Mouse (Mus musculus): ENCODE results near the gene Olfr922. TPM values are rescaled to one million over a fixed set of nuclear protein-coding genes. Genes with fewer than 3 reads are reported as not detected.

Gene Olfr922
- not detected for total RNA-seq (2021)

DNA sequence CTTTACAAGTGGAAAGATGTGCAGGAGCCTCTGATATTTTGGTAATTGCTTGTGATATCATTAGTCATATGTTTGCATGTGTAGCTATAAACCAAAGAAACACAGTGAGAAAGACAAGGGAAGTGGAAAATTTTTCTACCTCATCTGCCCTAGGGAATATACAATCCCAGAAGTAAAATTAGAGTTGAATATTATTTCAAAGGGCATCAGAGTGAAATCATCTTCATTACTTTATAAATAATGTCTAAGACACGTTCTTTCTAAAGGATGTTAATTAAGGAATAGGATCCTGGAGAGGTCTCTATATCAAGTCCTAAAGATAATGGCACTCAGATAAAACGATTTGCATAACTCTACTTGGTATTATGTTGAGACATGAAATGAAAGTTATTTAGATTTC is at the start of gene Olfr922:
TSS of gene Olfr922 (plus strand) at position 301 of the 400 bp plus-strand sequence.
- no peak for DNase-seq

DNA sequence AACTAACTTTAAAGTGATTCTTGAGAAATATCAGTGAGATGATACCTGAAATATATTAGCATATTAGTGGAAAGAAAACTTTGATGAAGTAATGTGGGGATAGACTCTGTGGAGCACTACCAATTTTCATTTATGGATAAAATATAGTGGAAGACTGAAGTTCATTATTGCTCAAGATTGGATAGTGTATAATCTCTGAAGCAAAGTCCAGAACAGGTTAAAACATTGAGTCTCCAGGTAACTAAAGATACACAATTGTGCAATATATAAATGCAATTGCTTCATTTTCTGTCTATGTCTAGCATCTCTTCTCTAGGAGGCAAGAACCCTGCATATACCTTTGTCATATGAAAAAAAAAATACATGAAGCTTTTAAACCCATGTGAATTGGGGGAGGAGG is 41.6 kb upstream of the Olfr922 start, which contains the start of gene Olfr921:
TSS of gene Olfr921 (plus strand) at position 301 of the 400 bp plus-strand sequence.
- no peak for DNase-seq

DNA sequence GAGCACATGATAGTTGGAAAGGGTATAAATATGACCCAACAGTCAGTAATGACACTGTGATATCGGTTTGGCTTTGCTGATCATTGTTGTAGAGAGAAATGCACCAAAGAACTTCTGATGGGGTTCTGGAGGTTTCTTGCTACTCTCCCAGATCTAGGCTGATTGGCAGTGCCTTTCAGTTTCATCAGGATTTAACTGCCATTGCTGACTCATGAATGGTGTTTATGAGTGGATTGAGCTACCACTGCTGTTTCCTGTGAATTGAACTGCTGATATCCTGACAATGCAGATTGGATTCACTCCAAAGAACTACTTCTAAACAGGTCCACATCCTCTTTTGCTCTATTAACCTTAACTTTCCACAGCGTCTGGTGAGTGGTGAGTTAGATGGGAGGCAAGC is 21.7 kb upstream of the Olfr922 start:
- no peak for DNase-seq

DNA sequence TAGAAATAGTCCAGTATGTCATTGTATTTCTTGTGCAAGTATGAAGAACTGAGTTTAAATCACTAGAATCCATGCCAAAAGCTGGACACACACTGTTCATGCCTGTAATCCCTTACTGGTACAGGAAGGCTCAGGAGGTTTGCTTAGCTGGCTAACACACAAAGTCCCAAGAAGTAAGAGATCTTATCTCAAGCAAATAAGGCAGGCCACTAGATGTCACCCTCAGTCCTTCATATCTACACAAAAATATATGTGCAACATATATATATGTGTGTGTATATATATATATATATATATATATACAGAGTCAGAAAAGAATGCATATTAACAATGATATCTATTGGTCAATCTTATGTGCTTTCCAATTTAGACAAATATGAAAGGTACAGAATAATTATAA is 8.7 kb upstream of the Olfr922 start:
- DNase-seq, result no peak

DNA sequence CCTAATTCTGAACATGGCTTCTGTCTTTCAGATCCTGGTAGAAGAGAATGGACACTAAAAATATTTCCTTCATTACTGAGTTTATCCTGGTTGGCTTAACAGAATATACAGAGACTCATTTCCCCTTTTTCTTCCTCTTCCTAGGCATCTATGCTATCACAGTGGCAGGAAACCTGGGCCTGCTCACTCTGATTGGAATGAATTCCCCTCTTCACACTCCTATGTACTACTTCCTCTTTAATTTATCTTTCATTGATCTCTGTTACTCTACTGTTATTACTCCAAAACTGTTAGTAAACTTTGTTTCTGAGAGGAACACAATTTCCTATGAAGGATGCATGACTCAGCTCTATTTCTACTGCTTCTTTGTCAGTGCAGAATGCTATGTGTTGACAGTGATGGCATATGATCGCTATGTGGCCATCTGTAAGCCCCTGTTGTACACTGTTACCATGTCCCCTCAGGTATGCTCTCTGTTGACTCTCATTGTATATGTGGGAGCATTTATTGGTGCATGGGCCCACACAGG is 1.1 kb downstream of the Olfr922 start:
- no peak for DNase-seq

DNA sequence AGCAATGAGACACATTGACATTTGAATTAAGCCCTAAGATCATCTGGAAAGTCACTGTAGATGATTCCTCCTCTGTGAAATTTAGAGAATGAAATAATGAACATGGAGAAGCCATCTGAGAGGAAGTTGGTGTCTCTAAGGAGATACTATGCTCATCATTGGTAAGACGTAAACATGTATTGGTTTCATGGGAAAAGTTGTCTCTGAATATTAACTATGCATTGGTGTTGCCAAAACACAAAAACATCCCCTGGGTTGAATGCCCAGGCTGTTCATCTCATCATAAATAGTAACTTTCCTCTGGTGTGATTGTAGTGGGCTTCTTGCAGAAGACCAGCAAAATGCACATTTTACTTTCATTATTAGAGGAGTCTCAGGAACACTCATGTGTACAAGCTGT is 11.8 kb downstream of the Olfr922 start, which contains the start of gene Olfr923:
TSS of gene Olfr923 (plus strand) at position 301 of the 400 bp plus-strand sequence.
- DNase-seq, result no peak

DNA sequence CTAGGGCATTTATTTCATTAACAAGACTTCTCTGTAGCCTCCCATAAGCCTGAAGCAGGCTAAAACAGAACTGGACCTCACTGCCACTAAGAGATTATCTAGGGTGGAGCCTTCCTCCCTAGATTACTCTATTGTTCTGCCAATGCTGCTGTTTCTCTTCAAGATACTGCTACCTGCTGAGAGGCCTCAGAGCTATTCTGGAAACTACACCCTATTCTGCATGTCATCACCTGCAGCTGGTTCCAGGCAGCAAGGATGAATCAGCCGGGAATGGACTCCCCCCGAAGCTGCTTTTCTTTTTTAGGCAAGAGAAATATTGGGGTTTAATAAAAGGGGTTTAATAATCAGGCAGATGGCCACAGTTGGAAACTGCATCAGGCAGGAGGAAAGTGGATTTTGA is 18.6 kb downstream of the Olfr922 start:
- DNase-seq, result no peak

DNA sequence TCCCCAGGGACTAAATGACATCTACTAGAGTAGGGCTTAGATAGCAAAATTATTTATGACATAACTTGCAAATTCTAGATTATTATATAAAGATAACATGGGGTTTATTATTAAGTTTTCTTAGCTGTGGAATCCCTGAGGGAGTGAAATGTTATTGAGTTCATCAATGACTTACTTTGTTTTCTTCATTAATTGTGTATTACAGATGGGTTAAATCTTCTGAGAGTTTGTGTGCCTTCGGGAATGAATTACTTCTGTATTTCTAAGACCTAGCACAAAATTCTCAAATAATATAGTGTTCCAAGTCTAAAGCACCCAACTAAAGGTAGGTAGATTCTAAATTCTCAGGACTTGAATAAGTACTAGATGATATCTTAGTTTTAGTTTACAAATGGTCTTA is 29.7 kb downstream of the Olfr922 start, which contains the start of gene Olfr924:
TSS of gene Olfr924 (plus strand) at position 301 of the 400 bp plus-strand sequence.
- DNase-seq, result no peak

DNA sequence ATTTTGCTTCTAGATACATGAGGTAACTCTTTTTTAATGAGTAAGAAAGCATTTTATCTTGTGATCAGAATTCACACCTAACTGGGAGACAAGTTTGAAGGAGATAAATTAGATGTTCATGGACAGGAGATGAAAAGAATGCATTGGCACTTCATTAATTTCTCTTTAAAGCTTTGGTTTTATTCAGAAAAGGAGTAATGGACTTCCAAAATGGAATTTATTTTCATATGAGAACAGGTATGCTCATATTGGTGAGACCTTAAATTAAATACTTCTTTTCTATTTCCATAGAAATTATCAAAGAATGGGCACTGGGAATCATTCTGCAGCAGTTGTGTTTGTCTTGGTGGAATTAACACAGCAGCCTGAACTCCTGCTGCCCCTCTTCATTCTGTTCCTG is 40.3 kb downstream of the Olfr922 start, which contains the start of gene Olfr26:
TSS of gene Olfr26 (plus strand) at position 301 of the 400 bp plus-strand sequence.
- no peak for DNase-seq

Other genes starting within 250 kb of the Olfr922 start
- gene Olfr912, start 234.4 kb upstream of the Olfr922 start, total RNA-seq (2021), result not detected
- not detected for gene Olfr913, start 221.9 kb upstream of the Olfr922 start, total RNA-seq (2021)
- not detected for gene Olfr914, start 209.5 kb upstream of the Olfr922 start, total RNA-seq (2021)
- gene Olfr916, start 154.7 kb upstream of the Olfr922 start, total RNA-seq (2021), result not detected
- gene Olfr917, start 148.8 kb upstream of the Olfr922 start, total RNA-seq (2021), result not detected
- gene Olfr918, start 140.0 kb upstream of the Olfr922 start, total RNA-seq (2021), result not detected
- not detected for gene Olfr919, start 110.9 kb upstream of the Olfr922 start, total RNA-seq (2021)
- 10 to 100 TPM; 25.9 to 27.5 TPM for gene Vwa5a, start 96.3 kb upstream of the Olfr922 start, total RNA-seq (2021)
- under 1 TPM; 0.07 to 0.14 TPM for gene Olfr920, start 62.3 kb upstream of the Olfr922 start, total RNA-seq (2021)
- gene Olfr921, start 41.5 kb upstream of the Olfr922 start, total RNA-seq (2021), result not detected
- gene Olfr923, start 11.9 kb downstream of the Olfr922 start, total RNA-seq (2021), result not detected
- gene Olfr924, start 29.8 kb downstream of the Olfr922 start, total RNA-seq (2021), result not detected
- not detected for gene Olfr26, start 40.4 kb downstream of the Olfr922 start, total RNA-seq (2021)
- not detected for gene Olfr926, start 62.5 kb downstream of the Olfr922 start, total RNA-seq (2021)
- gene Olfr930, start 115.2 kb downstream of the Olfr922 start, total RNA-seq (2021), result not detected
- not detected for gene Olfr933, start 157.7 kb downstream of the Olfr922 start, total RNA-seq (2021)
- gene Olfr934, start 173.7 kb downstream of the Olfr922 start, total RNA-seq (2021), result not detected
- gene Olfr935, start 185.1 kb downstream of the Olfr922 start, total RNA-seq (2021), result not detected
- gene Olfr146, start 208.8 kb downstream of the Olfr922 start, total RNA-seq (2021), result not detected

Measured in heart, postnatal 4 days (tissue).